Mouse (Mus musculus) liver, embryonic 13.5 days (tissue): Measurements from ENCODE around the gene Samd4b. TPM values are rescaled to one million over a fixed set of nuclear protein-coding genes. Genes with fewer than 3 reads are reported as not detected.

Experiments used
- ATAC-seq: fragments of 200-750 bp; cut with Nextera tagmentation; 2 replicates; pipeline ENCODE4 v1.8.0; 2017; ENCODE audit warnings: low read depth, mild to moderate bottlenecking, moderate number of reproducible peaks, moderate library complexity
- DNase-seq: peaks from one replicate; pipeline ENCODE4 v3.0.0; 2022
- H3K27ac ChIP-seq: fragments of 300-500 bp; sonication (generic); 2 replicates; pipeline ENCODE4 v1.5.1; 2015; ENCODE audit warnings: moderate library complexity, mild to moderate bottlenecking, inconsistent platforms
- H3K27me3 ChIP-seq: fragments of 300-500 bp; sonication (generic); 2 replicates; pipeline ENCODE4 v1.6.1; 2015; ENCODE audit warnings: mild to moderate bottlenecking, inconsistent platforms
- H3K36me3 ChIP-seq: fragments of 300-500 bp; sonication (generic); 2 replicates; pipeline ENCODE4 v1.6.1; 2015; ENCODE audit warnings: mild to moderate bottlenecking, inconsistent platforms
- H3K4me1 ChIP-seq: fragments of 300-500 bp; sonication (generic); replicated peaks from 2 replicates; pipeline ENCODE4 v1.6.1; 2015; ENCODE audit warnings: inconsistent platforms
- H3K4me2 ChIP-seq: fragments of 300-500 bp; sonication (generic); 2 replicates; pipeline ENCODE4 v1.6.1; 2015; ENCODE audit warnings: inconsistent platforms, mild to moderate bottlenecking, moderate library complexity
- H3K4me3 ChIP-seq: fragments of 300-500 bp; sonication (generic); replicated peaks from 2 replicates; pipeline ENCODE4 v1.5.1; 2015; ENCODE audit warnings: mild to moderate bottlenecking, inconsistent platforms
- H3K9ac ChIP-seq: fragments of 300-500 bp; sonication (generic); 2 replicates; pipeline ENCODE4 v1.6.1; 2015; ENCODE audit warnings: mild to moderate bottlenecking, inconsistent platforms
- H3K9me3 ChIP-seq: fragments of 300-500 bp; sonication (generic); replicated peaks from 2 replicates; pipeline ENCODE4 v1.6.1; 2016; ENCODE audit warnings: inconsistent platforms
- WGBS: fragments of 180-500 bp; shearing (Covaris S2); methylation state at CpG from one replicate; pipeline ENCODE4 v1.1.7; 2015; ENCODE audit not compliant: insufficient replicate concordance; 5-methylcytosine and 5-hydroxymethylcytosine counted together
- polyA plus RNA-seq: library from polyadenylated mRNA; unstranded; fragments of >200 nt; fragmentation: Nextera tagmentation; extraction: Ambion mirVana; gene quantifications from 2 replicates; pipeline ENCODE4 v1.2.1, GENCODE M21; 2015

Gene Samd4b
- polyA plus RNA-seq, 1 experiment from 2014 or later = 4.1 TPM

DNA sequence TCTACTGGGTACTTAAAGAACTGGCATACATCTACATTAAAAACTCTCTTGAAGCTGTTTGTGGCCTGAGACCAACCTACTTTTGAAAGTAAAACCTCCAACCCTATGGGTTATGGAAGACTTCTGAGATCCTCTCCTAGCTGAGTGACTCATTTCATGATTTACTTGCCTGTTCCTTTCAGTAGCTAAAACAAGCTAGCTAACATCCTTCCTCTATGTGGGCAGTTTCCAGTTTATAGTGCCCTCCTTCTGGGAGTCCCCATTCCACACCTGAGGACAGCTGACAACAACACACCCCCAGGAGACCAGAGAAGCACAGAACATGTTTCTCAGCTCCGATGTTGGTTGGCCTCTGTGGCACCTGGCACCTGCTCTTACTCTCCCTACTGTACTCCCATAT, 174.9 kb downstream of the Samd4b start:
- Histone ChIP-seq H3K36me3 (peaks cover 60% of the 10 kb centered on the region), H3K4me1 (0 out of 2 replicates have a peak, but pooled peaks cover 3% of the 10 kb centered on the region)
- WGBS = 88% methylated on average over 1 of the region's 1 CpGs

DNA sequence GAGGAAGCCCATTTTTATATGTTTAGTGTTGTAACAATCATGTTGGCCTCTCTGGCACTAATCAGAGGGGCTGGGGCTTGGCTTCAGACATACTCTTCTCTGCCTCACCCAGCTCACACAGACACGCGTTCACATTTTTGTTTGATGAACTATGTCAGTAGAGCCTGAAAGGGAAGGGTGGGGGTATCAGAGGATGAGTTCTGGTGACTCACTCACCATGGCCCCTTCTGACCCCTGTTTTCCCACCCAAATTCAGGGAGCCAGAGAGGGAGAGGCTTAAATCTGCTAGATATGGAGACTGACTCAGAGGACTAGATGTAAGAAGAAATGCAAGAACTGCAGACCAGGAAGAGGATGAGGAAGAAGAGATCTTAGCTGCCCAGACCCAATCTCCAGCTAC, 178.5 kb downstream of the Samd4b start:
- ATAC-seq (no peak), DNase-seq (no peak)
- 96% methylated on average over 2 of the region's 2 CpGs for WGBS
- H3K36me3 ChIP-seq = peaks cover 94% of the 10 kb centered on the region
- no peak overlapping the region for H3K27ac ChIP-seq
- no peaks in the 10 kb centered on the region for H3K27me3 ChIP-seq
- no peak overlapping the region for H3K4me3 ChIP-seq
- H3K9ac ChIP-seq = no peak overlapping the region
- H3K9me3 ChIP-seq = no peaks in the 10 kb centered on the region
- 0 out of 2 replicates have a peak, but pooled peaks cover 3% of the 10 kb centered on the region for H3K4me1 ChIP-seq
- no peak overlapping the region for H3K4me2 ChIP-seq

More for the DNA sequence above, 174.9 kb downstream of the Samd4b start:
- no peak overlapping the region for H3K9ac ChIP-seq
- H3K4me2 ChIP-seq = no peak overlapping the region
- no peak overlapping the region for H3K27ac ChIP-seq
- no peaks in the 10 kb centered on the region for H3K27me3 ChIP-seq
- no peak overlapping the region for H3K4me3 ChIP-seq
- H3K9me3 ChIP-seq = no peaks in the 10 kb centered on the region
- no peak for ATAC-seq
- no peak for DNase-seq

GRCm38 (mm10) chr7:28418096-28418670, 179.8 kb downstream of the Samd4b start:
- DNase-seq = no peak
- no peak overlapping the region for H3K27ac ChIP-seq
- H3K4me3 ChIP-seq = no peak overlapping the region
- H3K4me2 ChIP-seq = no peak overlapping the region
- no peak for ATAC-seq
- H3K9ac ChIP-seq = no peak overlapping the region
- WGBS = 89% methylated on average over 8 of the region's 8 CpGs
- H3K36me3 ChIP-seq = peaks cover 99% of the 10 kb centered on the region
- H3K4me1 ChIP-seq = 0 out of 2 replicates have a peak, but pooled peaks cover 3% of the 10 kb centered on the region
- H3K27me3 ChIP-seq = no peaks in the 10 kb centered on the region
- H3K9me3 ChIP-seq = no peaks in the 10 kb centered on the region

DNA sequence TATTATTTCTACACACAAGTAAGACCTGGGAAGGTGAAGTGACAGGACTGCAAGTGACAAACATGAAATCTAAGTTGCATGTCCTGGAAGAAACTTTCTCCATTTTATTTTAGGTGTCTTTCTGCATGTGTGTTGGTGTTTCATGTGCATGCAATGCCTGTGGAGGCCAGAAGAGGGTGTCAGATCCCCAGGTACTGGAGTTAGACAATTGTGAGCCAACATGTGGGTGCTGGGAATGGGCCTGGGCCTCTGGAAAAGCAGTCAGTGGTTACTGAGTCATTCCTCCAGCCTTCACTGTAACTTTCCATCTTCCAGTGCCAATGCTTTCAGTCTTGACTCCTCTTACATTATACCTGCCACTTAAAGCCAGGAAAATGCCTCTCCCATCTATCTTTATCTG, 180.6 kb downstream of the Samd4b start:
- H3K9ac ChIP-seq = no peak overlapping the region

DNA sequence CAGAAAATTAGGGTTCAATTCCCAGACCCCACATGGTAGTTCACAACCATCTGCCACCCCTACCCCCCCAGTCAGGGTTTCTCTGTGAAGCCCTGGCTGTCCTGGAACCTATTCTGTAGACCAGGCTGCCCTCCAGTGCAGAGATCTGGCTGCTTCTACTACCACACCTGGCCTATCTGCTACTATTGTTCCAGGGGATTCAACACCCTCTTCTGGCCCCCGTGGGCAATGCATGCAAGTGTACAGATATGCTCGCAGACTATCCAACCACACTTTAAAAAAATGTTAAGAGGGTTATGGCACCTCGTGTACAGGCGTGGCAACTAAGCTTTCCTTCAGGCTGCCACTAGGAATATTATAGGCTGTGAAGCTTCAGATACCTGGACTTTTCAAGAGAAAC, 185.1 kb downstream of the Samd4b start:
- Histone ChIP-seq H3K27me3 (no peaks in the 10 kb centered on the region), H3K36me3 (peaks cover 91% of the 10 kb centered on the region), H3K4me2 (no peak overlapping the region), H3K4me3 (no peak overlapping the region), H3K9ac (no peak overlapping the region), H3K4me1 (no peaks in the 10 kb centered on the region; the same call in 1 of the 2 replicates), H3K27ac (no peak overlapping the region), H3K9me3 (no peaks in the 10 kb centered on the region)
- 69% methylated on average over 4 of the region's 4 CpGs for WGBS
- ATAC-seq = no peak
- DNase-seq = no peak

More for the DNA sequence above, 180.6 kb downstream of the Samd4b start:
- Histone ChIP-seq H3K27me3 (no peaks in the 10 kb centered on the region), H3K4me3 (no peak overlapping the region), H3K9me3 (no peaks in the 10 kb centered on the region), H3K4me1 (0 out of 2 replicates have a peak, but pooled peaks cover 3% of the 10 kb centered on the region), H3K4me2 (no peak overlapping the region), H3K27ac (no peak overlapping the region), H3K36me3 (peaks cover 99% of the 10 kb centered on the region)
- ATAC-seq (no peak), DNase-seq (no peak)

DNA sequence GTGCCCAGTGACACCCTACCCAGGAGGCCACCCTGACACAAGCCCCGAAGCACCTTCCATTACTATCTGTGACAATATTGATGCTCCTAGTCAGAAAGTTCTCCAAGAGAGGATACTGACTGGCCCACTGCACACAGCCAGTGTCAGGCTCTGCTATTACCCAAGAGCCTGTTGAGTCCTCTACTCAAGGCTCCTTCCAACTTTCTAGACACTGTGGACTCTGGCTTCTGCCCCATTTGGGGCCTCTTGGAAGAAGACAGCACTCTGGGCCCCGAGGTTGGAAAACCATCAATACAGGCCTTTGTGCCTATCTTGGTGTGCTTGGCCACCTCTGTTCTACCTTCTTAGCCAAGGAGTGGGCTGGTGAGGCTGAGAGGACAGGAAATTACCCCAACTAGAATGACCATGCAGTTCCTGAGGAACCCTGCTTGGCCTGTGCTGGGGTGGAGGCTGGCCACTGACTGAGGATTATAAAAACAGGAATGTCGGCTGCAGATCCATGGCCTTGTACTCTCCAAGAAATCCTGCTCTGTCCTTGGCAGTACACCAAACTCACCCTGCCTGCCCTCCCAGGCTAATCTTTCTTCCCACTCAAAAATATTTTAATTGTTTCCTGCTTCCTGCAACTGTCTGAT, 187.0 kb downstream of the Samd4b start:
- Histone ChIP-seq H3K27me3 (no peaks in the 10 kb centered on the region), H3K4me3 (no peak overlapping the region), H3K9me3 (no peaks in the 10 kb centered on the region), H3K27ac (peak overlapping the region; percentile 15; the same call in 1 of the 2 replicates), H3K4me1 (no peaks in the 10 kb centered on the region; the same call in 1 of the 2 replicates), H3K36me3 (peaks cover 91% of the 10 kb centered on the region), H3K9ac (no peak overlapping the region), H3K4me2 (no peak overlapping the region)
- ATAC-seq = no peak
- WGBS = 81% methylated on average over 3 of the region's 3 CpGs
- DNase-seq = no peak

- 58% methylated on average over 3 of the region's 3 CpGs for WGBS
- peaks cover 97% of the 10 kb centered on the region for H3K36me3 ChIP-seq
These were observed 196.0 kb downstream of the Samd4b start for GRCm38 (mm10) chr7:28401942-28402341.

DNA sequence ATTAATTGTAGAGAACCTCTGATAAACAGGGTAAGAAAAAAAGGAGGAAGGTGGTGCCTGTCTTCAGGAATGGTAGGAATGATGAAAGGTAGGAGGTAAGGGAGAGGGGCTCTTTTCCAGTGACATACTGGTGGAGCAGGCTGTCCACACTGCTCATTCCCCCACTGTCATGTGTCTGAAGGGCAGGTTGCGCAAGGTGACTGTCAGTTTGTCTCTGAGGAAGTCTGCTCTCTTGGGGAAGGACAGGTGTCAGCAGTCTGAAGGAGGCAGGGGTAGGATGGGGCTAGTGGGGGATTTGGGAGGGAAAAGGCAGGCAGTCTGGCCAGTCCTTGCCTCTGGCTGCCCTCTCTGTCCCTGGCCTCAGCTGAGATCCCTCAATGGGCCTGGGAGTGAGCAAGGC, 196.9 kb downstream of the Samd4b start:
- no peak overlapping the region for H3K9ac ChIP-seq
- WGBS = 96% methylated on average over 1 of the region's 1 CpGs
- H3K9me3 ChIP-seq = no peaks in the 10 kb centered on the region
- H3K4me1 ChIP-seq = peaks cover 8% of the 10 kb centered on the region
- no peak overlapping the region for H3K4me3 ChIP-seq
- peak overlapping the region; percentile 11; the same call in 1 of the 2 replicates for H3K27ac ChIP-seq
- DNase-seq (no peak), ATAC-seq (no peak)
- no peaks in the 10 kb centered on the region for H3K27me3 ChIP-seq
- H3K36me3 ChIP-seq = peaks cover 97% of the 10 kb centered on the region
- H3K4me2 ChIP-seq = no peak overlapping the region

More at GRCm38 (mm10) chr7:28401942-28402341, 196.0 kb downstream of the Samd4b start:
- no peak; the same call in 1 of the 2 replicates for ATAC-seq
- H3K9me3 ChIP-seq = no peaks in the 10 kb centered on the region
- H3K4me2 ChIP-seq = no peak overlapping the region
- no peak overlapping the region for H3K4me3 ChIP-seq
- H3K4me1 ChIP-seq = peaks cover 8% of the 10 kb centered on the region
- H3K27me3 ChIP-seq = no peaks in the 10 kb centered on the region
- no peak overlapping the region for H3K9ac ChIP-seq
- DNase-seq = no peak
- no peak overlapping the region for H3K27ac ChIP-seq

- Histone ChIP-seq H3K27ac (no peak overlapping the region), H3K36me3 (peaks cover 90% of the 10 kb centered on the region), H3K27me3 (no peaks in the 10 kb centered on the region), H3K4me2 (no peak overlapping the region), H3K4me3 (no peak overlapping the region), H3K9ac (no peak overlapping the region), H3K9me3 (no peaks in the 10 kb centered on the region), H3K4me1 (peaks cover 11% of the 10 kb centered on the region)
- WGBS = 85% methylated on average over 10 of the region's 10 CpGs
- ATAC-seq = no peak
- no peak for DNase-seq
These were observed 199.1 kb downstream of the Samd4b start for GRCm38 (mm10) chr7:28398696-28399340.

- no peaks in the 10 kb centered on the region for H3K27me3 ChIP-seq
- H3K9me3 ChIP-seq = no peaks in the 10 kb centered on the region
- ATAC-seq (no peak), DNase-seq (no peak)
- peaks cover 81% of the 10 kb centered on the region for H3K36me3 ChIP-seq
- H3K9ac ChIP-seq = no peak overlapping the region
- no peak overlapping the region for H3K4me2 ChIP-seq
- no peak overlapping the region for H3K4me3 ChIP-seq
- 51% methylated on average over 3 of the region's 3 CpGs for WGBS
- H3K4me1 ChIP-seq = peaks cover 19% of the 10 kb centered on the region
- H3K27ac ChIP-seq = no peak overlapping the region
These were observed 199.9 kb downstream of the Samd4b start for GRCm38 (mm10) chr7:28398000-28398399.

GRCm38 (mm10) chr7:28395425-28395824, 202.5 kb downstream of the Samd4b start:
- Histone ChIP-seq H3K9ac (no peak overlapping the region), H3K4me2 (no peak overlapping the region), H3K4me1 (peaks cover 23% of the 10 kb centered on the region), H3K36me3 (peaks cover 62% of the 10 kb centered on the region), H3K4me3 (no peak overlapping the region), H3K27me3 (no peaks in the 10 kb centered on the region), H3K27ac (0 out of 2 replicates have a peak overlapping the region, but pooled peaks have one; percentile 5), H3K9me3 (no peaks in the 10 kb centered on the region)
- no peak for ATAC-seq
- no peak for DNase-seq
- WGBS = 89% methylated on average over 4 of the region's 4 CpGs
